Mouse (Mus musculus) thymus, adult 2 months (tissue): ENCODE data around the gene Aldh3b2. TPM values are rescaled to one million over a fixed set of nuclear protein-coding genes. Genes with fewer than 3 reads are reported as not detected.
"Not testable (repeated sequence)": the region's sequence is repeated elsewhere in the genome, so short reads cannot be mapped to it uniquely, and the experiment has no call there.

Experiments
- DNase-seq: peaks from one replicate; pipeline ENCODE4 v3.0.0; 2021
- H3K27ac ChIP-seq: fragments of 200-500 bp; 2 replicates; pipeline ENCODE4 v1.5.1; 2012; ENCODE audit warnings: low read length, control low read depth; ENCODE audit not compliant: control insufficient read depth, insufficient read depth
- H3K27me3 ChIP-seq: fragments of 200-500 bp; 2 replicates; pipeline ENCODE4 v1.6.1; 2012; ENCODE audit warnings: mild to moderate bottlenecking, low read length, moderate library complexity, mixed read lengths; ENCODE audit not compliant: control insufficient read depth, insufficient read depth
- H3K36me3 ChIP-seq: fragments of 200-500 bp; 2 replicates; pipeline ENCODE4 v1.6.1; 2012; ENCODE audit warnings: mild to moderate bottlenecking, low read length, moderate library complexity; ENCODE audit not compliant: control insufficient read depth, insufficient read depth
- H3K4me1 ChIP-seq: fragments of 200-500 bp; replicated peaks from 2 replicates; pipeline ENCODE4 v1.6.1; 2012; ENCODE audit warnings: low read length; ENCODE audit not compliant: control insufficient read depth, insufficient read depth
- H3K4me3 ChIP-seq: fragments of 200-500 bp; 2 replicates; pipeline ENCODE4 v1.5.1; 2012; ENCODE audit warnings: mild to moderate bottlenecking, low read length, control low read depth, moderate library complexity; ENCODE audit not compliant: control insufficient read depth, insufficient read depth
- CTCF ChIP-seq: fragments of 200-500 bp; IDR thresholded peaks from 2 replicates; pipeline ENCODE4 v1.5.1; 2012; ENCODE audit warnings: mild to moderate bottlenecking, control low read depth, low read length, moderate library complexity, borderline replicate concordance; ENCODE audit not compliant: control insufficient read depth, poor library complexity, insufficient read depth; ENCODE audit errors: extremely low read depth
- POLR2A ChIP-seq: fragments of 200-500 bp; IDR thresholded peaks from 2 replicates; pipeline ENCODE4 v1.6.1; 2012; ENCODE audit warnings: mild to moderate bottlenecking, low read length, control low read depth, moderate library complexity; ENCODE audit not compliant: control insufficient read depth, poor library complexity, insufficient read depth; ENCODE audit errors: extremely low read depth
- WGBS: fragments of 180-500 bp; shearing (Covaris S2); methylation state at CpG from one replicate; pipeline ENCODE4 v1.1.7; 2018; 5-methylcytosine and 5-hydroxymethylcytosine counted together
- polyA plus RNA-seq: library from polyadenylated mRNA; depleted of rRNA; stranded (reverse); fragments of >200 nt; gene quantifications from 2 replicates; pipeline ENCODE4 v1.2.3, GENCODE M21; 2012

Gene Aldh3b2
- polyA plus RNA-seq, 1 experiment = 7.2 TPM

DNA sequence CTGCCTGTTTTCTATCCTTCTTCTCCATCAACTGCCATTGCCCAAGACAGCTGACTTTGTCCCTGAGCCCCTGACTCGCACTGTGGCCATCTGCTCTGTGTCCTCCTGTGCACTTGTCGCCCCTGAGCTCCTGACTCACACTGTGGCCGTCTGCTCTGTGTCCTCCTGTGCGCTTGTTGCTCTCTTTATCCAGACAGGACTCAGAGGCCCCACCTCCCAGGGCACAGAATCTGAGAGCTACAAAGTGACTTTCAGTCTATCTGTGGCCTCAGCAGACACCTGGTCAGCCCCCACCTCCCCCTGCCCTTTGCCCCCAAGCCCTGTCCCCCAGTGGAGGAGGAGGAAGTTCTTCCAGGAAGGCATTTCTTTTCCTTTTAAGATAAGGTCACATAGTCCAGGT is 16.3 kb upstream of the Aldh3b2 start:
- H3K4me3 ChIP-seq = no peak overlapping the region
- TF ChIP-seq POLR2A = no peak
- TF ChIP-seq CTCF = no peak
- WGBS = 92% methylated on average over 4 of the region's 4 CpGs
- no peaks in the 10 kb centered on the region for H3K27me3 ChIP-seq
- no peak overlapping the region for H3K27ac ChIP-seq
- no peak for DNase-seq
- no peaks in the 10 kb centered on the region for H3K36me3 ChIP-seq
- no peaks in the 10 kb centered on the region for H3K4me1 ChIP-seq

DNA sequence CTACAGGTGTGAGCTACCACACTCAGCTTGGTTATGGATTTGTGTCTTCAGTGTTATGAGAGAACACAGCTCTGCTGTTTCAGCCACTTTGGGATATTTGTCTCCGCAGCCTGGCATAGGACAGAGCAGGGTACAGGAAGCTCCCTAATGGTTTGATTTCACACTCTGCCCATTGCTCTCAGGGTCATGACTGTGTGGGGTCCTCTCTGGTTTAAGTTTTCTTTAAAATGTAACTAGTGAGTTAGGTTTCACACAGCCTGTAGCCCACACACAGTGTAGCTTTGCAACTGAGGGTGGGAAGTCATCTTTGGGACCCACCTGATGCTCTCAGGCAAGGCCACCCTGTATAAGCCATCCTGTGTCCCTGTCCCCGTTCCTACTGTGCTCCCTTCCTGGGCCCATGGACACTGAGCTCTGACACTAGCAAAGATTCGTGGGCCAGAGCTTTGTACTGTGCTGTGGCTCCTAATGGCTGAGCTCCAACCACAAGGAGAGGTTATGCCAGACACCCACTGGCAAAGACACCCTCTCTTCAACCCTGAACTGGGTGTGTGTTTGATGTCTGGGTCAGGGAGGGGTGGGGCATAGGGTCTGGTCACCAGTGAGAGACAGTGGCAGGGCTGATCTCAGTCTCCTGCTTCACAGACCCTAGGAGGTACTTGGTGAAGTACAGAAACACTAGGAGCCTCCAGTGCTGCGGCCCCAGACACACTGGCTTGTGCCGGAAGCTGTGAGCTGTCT is 14.7 kb upstream of the Aldh3b2 start:
- not testable (repeated sequence) for H3K4me1 ChIP-seq, DNase-seq, H3K27ac ChIP-seq, H3K36me3 ChIP-seq, H3K4me3 ChIP-seq, H3K27me3 ChIP-seq
- 91% methylated on average over 5 of the region's 5 CpGs for WGBS

GRCm38 (mm10) chr19:3958470-3958869 is 13.7 kb upstream of the Aldh3b2 start, which contains the start of gene Aldh3b3:
Aldh3b3 (plus strand) TSS chr19:3958645.
- DNase-seq = no peak
- Histone ChIP-seq H3K27ac (no peak within 1 kb of the TSS), H3K27me3 (no peaks in the 10 kb centered on the region), H3K36me3 (no peaks in the 10 kb centered on the region), H3K4me1 (no peaks in the 10 kb centered on the region), H3K4me3 (no peak within 1 kb of the TSS)
- WGBS = 89% methylated on average over 4 of the region's 4 CpGs
- no peak for TF ChIP-seq POLR2A
- no peak for TF ChIP-seq CTCF

- DNase-seq = no peak
- H3K27ac ChIP-seq = no peak overlapping the region
- no peaks in the 10 kb centered on the region for H3K4me1 ChIP-seq
- no peak overlapping the region for H3K4me3 ChIP-seq
- no peak for TF ChIP-seq POLR2A
- TF ChIP-seq CTCF = no peak
- no peaks in the 10 kb centered on the region for H3K27me3 ChIP-seq
- no peaks in the 10 kb centered on the region for H3K36me3 ChIP-seq
These were observed 13.1 kb upstream of the Aldh3b2 start for GRCm38 (mm10) chr19:3959030-3959429.

GRCm38 (mm10) chr19:3960211-3960610 is 11.9 kb upstream of the Aldh3b2 start:
- H3K4me3 ChIP-seq = no peak overlapping the region
- H3K4me1 ChIP-seq = no peaks in the 10 kb centered on the region
- DNase-seq = no peak
- no peaks in the 10 kb centered on the region for H3K36me3 ChIP-seq
- no peak overlapping the region for H3K27ac ChIP-seq
- H3K27me3 ChIP-seq = no peaks in the 10 kb centered on the region
- TF ChIP-seq POLR2A (no peak), CTCF (no peak)
- 70% methylated on average over 5 of the region's 5 CpGs for WGBS

DNA sequence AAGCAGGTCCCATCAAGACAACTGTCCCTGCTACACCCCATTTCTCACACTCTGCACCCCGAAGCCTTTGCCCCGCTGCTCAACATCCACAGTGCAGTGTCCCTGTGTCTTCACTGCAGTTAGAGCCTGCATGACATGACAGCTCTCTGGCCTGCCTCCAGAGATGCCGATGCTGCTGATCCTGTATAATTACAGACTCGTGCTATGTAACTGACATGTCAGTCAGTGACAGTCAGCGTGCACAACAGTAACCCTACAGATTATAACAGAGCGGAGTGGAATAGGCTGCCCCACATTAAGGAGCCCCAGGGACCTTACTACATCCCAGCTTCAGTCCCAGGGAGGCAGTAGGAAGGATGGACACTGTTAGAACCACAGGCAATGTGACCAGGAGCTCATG is 10.3 kb upstream of the Aldh3b2 start:
- not testable (repeated sequence) for H3K36me3 ChIP-seq, DNase-seq, H3K27ac ChIP-seq, H3K4me3 ChIP-seq, H3K27me3 ChIP-seq, H3K4me1 ChIP-seq
- whole genome bisulfite sequencing = 95% methylated on average over 6 of the region's 6 CpGs

DNA sequence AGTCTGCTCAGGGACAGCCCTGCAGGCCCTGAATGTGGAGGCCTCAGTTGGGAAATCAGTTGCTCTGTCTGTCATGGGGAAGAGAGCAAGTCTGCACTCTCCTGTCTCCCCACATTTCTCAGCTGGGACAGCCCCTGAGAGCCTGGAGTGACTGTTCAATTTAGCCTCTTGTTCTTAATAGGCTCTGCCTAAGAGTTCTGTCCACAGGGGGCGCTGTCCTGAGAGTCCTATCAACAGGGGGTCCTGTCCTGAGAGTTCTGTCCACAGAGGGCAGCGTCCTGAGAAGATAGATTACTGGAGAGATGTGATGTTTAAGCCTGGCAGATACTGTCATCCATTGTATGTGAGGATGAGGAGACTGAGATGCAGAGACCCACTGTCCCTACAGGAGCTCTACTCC is 9.7 kb upstream of the Aldh3b2 start:
- TF ChIP-seq POLR2A (no peak), CTCF (no peak)
- Histone ChIP-seq H3K4me1 (no peaks in the 10 kb centered on the region), H3K27ac (no peak overlapping the region), H3K27me3 (no peaks in the 10 kb centered on the region), H3K36me3 (no peaks in the 10 kb centered on the region), H3K4me3 (no peak overlapping the region)
- no peak for DNase-seq
- WGBS = 37% methylated on average over 2 of the region's 2 CpGs
